Mouse (Mus musculus) MEL-GATA-1-ER (cell line): ENCODE results near the gene Ppp1r15a.
"Not testable (repeated sequence)": the region's sequence is repeated elsewhere in the genome, so short reads cannot be mapped to it uniquely, and the experiment has no call there.

ENCODE experiments used
- DNase-seq: peaks from one replicate; pipeline ENCODE4 v3.0.0-alpha.2; 2012; ENCODE audit warnings: low read depth; ENCODE audit errors: extremely low read depth

The Ppp1r15a gene

DNA sequence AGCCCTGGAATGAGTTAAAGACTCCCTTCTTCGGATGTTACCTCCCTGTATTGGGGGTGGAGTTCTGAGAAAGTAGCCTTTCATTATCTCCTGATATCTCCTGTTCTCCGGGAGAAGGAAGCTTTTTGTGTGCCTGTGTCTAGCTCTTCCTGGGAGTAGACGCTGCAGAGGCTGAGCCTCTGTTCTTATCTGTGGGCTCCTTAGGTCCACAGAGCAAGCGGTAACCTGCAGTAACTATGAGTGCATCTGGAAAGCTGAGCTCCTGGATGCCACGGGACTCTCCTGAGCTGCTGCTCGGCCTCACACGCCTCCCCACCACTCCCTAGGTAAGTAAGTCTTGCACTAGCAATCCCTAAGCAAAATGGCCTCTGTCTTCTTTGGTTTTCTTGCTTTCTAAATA lies 39.9 kb downstream of the Ppp1r15a start:
- DNase-seq, result no peak

DNA sequence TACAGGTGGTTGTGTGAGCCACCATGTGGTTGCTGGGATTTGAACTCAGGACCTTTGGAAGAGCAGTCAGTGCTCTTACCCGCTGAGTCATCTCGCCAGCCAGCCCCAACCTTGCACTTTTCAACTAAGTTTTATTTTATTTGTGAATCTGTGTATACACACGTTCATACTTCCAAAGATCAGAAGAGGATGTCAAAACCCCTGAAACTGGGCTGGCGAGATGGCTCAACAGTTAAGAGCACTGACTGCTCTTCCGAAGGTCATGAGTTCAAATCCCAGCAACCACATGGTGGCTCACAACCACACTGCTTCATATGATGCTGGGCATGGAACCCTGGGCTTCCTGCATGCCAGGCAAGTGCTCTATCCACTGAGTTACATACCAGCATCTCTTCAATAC lies 41.1 kb downstream of the Ppp1r15a start:
- DNase-seq, result not testable (repeated sequence)

DNA sequence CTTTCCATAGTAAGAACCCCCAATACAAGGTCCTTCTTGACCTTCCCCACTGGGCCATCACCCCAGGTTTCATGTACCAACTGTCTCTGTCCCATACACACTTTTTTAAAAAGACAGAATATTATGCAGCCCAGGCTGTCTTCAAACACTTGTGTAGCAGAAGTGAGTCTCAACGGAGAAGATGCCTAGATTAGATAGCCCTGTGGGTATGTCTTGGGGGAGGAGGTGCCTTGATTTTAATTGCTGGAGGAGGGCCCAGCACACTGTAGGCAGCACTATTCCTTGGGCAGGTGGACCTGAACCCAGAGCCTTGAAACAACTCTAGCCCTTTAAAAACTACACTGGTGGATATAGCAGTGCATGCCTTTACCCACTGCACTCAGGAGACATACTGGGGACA lies 43.9 kb downstream of the Ppp1r15a start:
- no peak for DNase-seq

GRCm38 (mm10) chr7:45481374-45481927 lies 44.6 kb downstream of the Ppp1r15a start, which contains the start of gene Tulp2:
Gene Tulp2 (plus strand): TSS chr7:45481877.
- DNase-seq, result peak; percentile 74

DNA sequence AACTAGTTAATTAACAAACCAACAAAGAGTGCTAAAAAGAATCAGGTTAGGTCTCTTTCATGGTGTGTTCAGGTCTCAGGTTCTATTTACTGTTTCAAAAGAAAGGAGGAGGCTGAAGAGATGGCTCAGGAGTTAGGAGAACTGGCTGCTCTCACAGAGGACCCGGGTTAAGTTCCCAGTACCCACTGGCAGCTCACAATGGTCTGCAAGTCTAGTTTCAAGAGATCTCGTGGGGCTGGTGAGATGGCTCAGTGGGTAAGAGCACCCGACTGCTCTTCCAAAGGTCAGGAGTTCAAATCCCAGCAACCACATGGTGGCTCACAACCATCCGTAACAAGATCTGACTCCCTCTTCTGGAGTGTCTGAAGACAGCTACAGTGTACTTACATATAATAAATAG lies 45.8 kb downstream of the Ppp1r15a start:
- not testable (repeated sequence) for DNase-seq

DNA sequence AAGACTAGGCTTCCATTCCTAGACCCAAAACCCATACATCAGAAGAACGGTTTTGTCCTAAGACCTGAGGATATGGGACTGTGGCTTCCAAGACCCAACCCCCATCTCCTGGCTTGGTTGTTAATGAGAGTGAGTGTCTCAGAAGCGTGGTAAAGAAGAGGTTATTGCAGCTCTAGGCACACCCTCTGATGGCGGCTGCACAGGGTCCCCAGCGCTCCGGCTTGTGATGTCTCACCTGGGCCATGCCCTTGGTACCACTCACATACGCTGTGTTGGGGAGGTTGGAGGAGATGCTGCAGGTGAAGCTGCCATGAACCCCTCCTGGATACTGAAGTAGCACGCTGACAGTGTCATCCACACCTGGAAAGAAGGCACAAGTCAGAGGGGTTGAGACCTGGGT lies 47.3 kb downstream of the Ppp1r15a start:
- no peak for DNase-seq

DNA sequence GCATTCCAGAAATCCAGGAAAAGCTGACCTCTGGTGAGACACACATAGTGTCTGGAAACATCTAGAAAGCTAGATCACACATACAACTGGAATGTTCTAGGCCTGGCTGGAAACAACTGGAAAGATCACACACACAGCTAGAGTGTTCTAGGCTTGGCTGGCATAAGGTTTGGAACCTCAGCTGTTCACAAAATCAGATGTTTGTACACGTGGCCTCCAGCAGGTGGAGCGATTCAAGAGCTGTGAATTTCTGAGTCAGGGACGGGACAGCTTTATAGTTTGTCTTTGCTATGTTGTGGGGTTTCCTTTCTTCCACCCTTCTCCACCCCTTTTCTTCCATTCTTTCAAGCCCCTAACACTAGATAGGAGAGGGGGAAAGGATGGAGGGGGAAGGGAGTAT lies 49.1 kb downstream of the Ppp1r15a start:
- DNase-seq, result no peak

- DNase-seq, result no peak
Observed at GRCm38 (mm10) chr7:45476453-45476852, 49.6 kb downstream of the Ppp1r15a start.

- peak; percentile 81 for DNase-seq
Observed at GRCm38 (mm10) chr7:45475291-45475969, 50.6 kb downstream of the Ppp1r15a start.
